Mouse (Mus musculus) kidney, postnatal 4 days (tissue): ENCODE results near the gene Gabrb2.

Experiments used
- DNase-seq, 2 experiments: peaks; one replicate each; pipeline ENCODE4 v3.0.0; 2021; ENCODE audit warnings: mixed read lengths in 2 of 2

The Gabrb2 gene

GRCm38 (mm10) chr11:42535286-42535685 is 115.7 kb downstream of the Gabrb2 start:
- no peak for DNase-seq

DNA sequence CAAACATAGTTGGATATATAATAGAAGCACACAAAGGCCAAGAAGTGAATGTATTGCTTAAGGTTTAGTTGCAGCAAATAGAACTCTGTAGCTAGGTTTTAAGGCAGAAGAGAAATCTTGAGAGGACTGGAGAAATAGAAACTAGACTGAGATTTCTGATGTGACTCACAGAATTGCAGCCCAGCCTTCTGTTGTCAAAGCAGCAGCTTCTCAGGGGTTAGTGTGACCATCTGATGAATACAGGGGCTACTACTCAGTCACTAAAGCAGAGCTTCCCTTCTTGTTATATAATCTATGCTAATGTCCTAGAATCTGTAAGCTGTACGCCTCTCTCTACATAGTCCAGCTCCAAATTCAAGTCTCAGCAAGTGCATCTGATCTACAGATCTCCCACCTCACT is 116.3 kb downstream of the Gabrb2 start:
- no peak for DNase-seq

DNA sequence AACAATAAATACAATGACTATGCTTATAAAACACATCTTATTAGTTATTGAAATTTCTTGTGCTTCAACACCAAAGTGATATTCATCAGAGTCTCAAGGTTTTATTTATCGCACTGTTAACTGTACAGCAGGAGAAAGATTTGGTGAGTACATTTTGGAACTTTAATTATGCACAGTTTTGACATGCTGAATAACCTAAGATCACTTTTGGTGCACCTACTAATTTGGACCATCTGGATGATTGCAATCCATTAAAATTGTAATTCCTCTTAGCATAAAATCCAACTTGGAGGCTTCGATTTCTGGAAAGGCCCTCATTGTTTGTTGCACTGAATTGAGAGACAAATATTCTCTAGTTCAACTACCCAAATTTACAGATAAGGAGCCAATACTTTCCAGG is 123.3 kb downstream of the Gabrb2 start:
- DNase-seq = no peak

- no peak for DNase-seq
These were observed 146.5 kb downstream of the Gabrb2 start for GRCm38 (mm10) chr11:42566023-42566422.

- DNase-seq = peak; percentile 26
These were observed 151.9 kb downstream of the Gabrb2 start for GRCm38 (mm10) chr11:42571467-42571866.

GRCm38 (mm10) chr11:42575146-42575873 is 155.8 kb downstream of the Gabrb2 start:
- no peak for DNase-seq

- no peak for DNase-seq
These were observed 160.2 kb downstream of the Gabrb2 start for GRCm38 (mm10) chr11:42579804-42580203.

GRCm38 (mm10) chr11:42581123-42581522 is 161.6 kb downstream of the Gabrb2 start:
- no peak for DNase-seq

GRCm38 (mm10) chr11:42581753-42582152 is 162.2 kb downstream of the Gabrb2 start:
- DNase-seq = no peak

DNA sequence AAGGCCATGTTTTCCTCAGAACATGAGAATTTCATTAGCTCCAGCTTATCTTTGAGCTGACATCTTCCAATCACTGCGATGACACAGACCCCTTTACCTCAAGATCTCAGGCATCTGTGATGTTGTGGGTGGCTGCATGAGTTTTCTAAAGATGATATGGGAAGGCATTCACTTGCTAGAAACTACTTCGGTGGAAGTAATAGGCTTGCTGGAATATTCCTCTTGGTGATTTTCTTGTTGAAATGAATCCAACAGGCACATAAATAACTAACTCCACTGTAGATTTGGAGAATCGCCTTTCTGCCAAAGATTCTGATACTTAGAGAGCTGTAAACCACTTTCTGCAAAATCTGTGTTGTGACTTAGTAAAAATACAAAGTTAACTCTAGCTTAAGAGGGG is 172.9 kb downstream of the Gabrb2 start:
- no peak for DNase-seq

- no peak for DNase-seq
These were observed 186.7 kb downstream of the Gabrb2 start for GRCm38 (mm10) chr11:42606225-42606624.

GRCm38 (mm10) chr11:42609128-42609763 is 189.7 kb downstream of the Gabrb2 start:
- DNase-seq = no peak

- DNase-seq = no peak
These were observed 198.6 kb downstream of the Gabrb2 start for GRCm38 (mm10) chr11:42618195-42618594.

- DNase-seq = no peak
These were observed 201.6 kb downstream of the Gabrb2 start for GRCm38 (mm10) chr11:42621109-42621508.

DNA sequence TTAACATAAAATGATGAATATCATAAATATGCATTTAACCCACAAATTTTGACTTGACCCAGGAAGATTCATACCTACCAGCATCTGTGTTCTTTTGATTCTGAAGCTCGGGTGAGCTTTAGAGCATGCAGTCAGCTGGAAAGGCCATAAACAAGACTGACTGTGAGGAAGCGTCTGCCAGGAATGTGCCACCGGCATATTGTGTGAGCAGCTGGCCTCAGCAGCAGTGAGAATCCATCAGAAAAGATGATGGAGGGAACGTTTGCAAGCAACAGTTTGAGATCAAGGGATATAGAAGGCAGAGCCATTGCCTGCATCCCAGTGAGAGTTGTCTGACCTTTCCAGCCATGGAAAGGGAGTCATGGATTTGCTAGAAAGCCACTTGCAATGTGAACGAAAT is 230.6 kb downstream of the Gabrb2 start:
- DNase-seq = peak; percentile 62 to 67

DNA sequence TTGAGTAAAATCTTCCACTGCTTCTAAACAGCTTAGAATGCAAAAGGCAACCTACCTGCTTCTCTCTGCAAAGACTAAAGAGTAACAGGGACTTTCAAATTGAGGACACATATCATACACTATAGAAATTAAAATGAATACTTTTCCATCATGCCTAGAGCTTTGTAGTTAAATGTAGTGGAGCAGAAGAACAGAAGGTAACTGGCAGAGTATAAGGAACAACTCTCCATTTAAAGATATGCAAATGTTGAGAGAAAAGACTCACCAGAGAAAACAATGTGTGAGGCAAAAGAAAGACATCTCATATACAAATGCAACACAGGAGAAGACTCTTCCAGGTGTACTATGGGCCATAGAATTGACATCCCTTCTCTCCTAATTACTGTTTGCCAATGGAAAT is 232.0 kb downstream of the Gabrb2 start:
- no peak for DNase-seq

- no peak for DNase-seq
These were observed 234.6 kb downstream of the Gabrb2 start for GRCm38 (mm10) chr11:42654189-42654588.

GRCm38 (mm10) chr11:42668657-42669056 is 249.1 kb downstream of the Gabrb2 start:
- DNase-seq = no peak
